8 mouse cellular contexts compared by ENCODE assay signal in genomic region chr19:5448354-5449150, GRCm38 (mm10). TPM values are rescaled to one million over a fixed set of nuclear protein-coding genes. Genes with fewer than 3 reads are reported as not detected.
A peak's percentile ranks its signal among the peaks of the same experiment; 100 is the strongest.
DNase-seq lines count a peak whose midpoint lies in the region; ATAC-seq lines count a peak whose summit lies in the region.

No protein-coding gene starts in this region.

- H3K4me3 ChIP-seq in embryonic facial prominence, embryonic 15.5 days (replicated peaks), result peak overlapping the region; percentile 58
- H3K4me3 ChIP-seq in intestine, embryonic 15.5 days (replicated peaks), result peak overlapping the region; percentile 54

- H3K36me3 ChIP-seq in embryonic facial prominence, embryonic 15.5 days, result no peaks in the 10 kb centered on the region
- no peaks in the 10 kb centered on the region for H3K36me3 ChIP-seq in intestine, embryonic 15.5 days

- H3K9ac ChIP-seq in embryonic facial prominence, embryonic 15.5 days, result no peak overlapping the region
- H3K9ac ChIP-seq in intestine, embryonic 15.5 days, result peak overlapping the region; percentile 44; the same call in 1 of the 2 replicates

- H3K4me2 ChIP-seq in embryonic facial prominence, embryonic 15.5 days (replicated peaks), result peak overlapping the region; percentile 98
- peak overlapping the region; percentile 97 for H3K4me2 ChIP-seq in intestine, embryonic 15.5 days (replicated peaks)

- DNase-seq in adrenal gland, adult (ENCODE audit: inconsistent age in 2 of 2, low spot score in 1 of 2), result peak; percentile 65 to 74
- no peak for DNase-seq in adrenal gland, postnatal 4 days (ENCODE audit: low spot score in 2 of 2)
- DNase-seq in 416B (ENCODE audit: low read depth), result peak; percentile 84
- DNase-seq in layer of hippocampus, postnatal 36 days, result no peak
- no peak for DNase-seq in layer of hippocampus, adult 11-12 months (ENCODE audit: low spot score)

- H3K4me1 ChIP-seq in embryonic facial prominence, embryonic 15.5 days, result peaks cover 19% of the 10 kb centered on the region
- peaks cover 12% of the 10 kb centered on the region for H3K4me1 ChIP-seq in intestine, embryonic 15.5 days (replicated peaks)

- no peak overlapping the region for H3K27ac ChIP-seq in embryonic facial prominence, embryonic 15.5 days (replicated peaks)
- H3K27ac ChIP-seq in intestine, embryonic 15.5 days, result no peak overlapping the region

- H3K27me3 ChIP-seq in embryonic facial prominence, embryonic 15.5 days, result peaks cover 58% of the 10 kb centered on the region
- H3K27me3 ChIP-seq in intestine, embryonic 15.5 days (replicated peaks), result peaks cover 45% of the 10 kb centered on the region

- ATAC-seq in embryonic facial prominence, embryonic 15.5 days (ENCODE audit: insufficient number of reproducible peaks, low FRiP score, low TSS enrichment, low read depth), result no peak
- ATAC-seq in intestine, embryonic 15.5 days, result no peak
- ATAC-seq in monocyte, adult 5-6 weeks (replicated peaks; ENCODE audit: insufficient number of reproducible peaks, low FRiP score, low TSS enrichment, poor library complexity, severe bottlenecking), result peak; percentile 29; the same call in 1 of the 2 replicates

- no peaks in the 10 kb centered on the region for H3K9me3 ChIP-seq in embryonic facial prominence, embryonic 15.5 days (replicated peaks)
- H3K9me3 ChIP-seq in intestine, embryonic 15.5 days, result no peaks in the 10 kb centered on the region

- WGBS in embryonic facial prominence, embryonic 15.5 days, result 6% methylated on average over 36 of the region's 36 CpGs
- WGBS in intestine, embryonic 15.5 days, result 5% methylated on average over 36 of the region's 36 CpGs

RNA-seq across cellular contexts. Expression of gene Fosl1, which starts 1.2 kb away (rescaled TPM):
- total RNA-seq in adrenal gland, postnatal 4 days (2021), result under 1 TPM in 1 of 2 experiments, not detected in 1; 0.20 TPM
- polyA plus RNA-seq in embryonic facial prominence, embryonic 15.5 days (2015; fragmentation: Nextera tagmentation; extraction: Ambion mirVana), result not detected in 2 replicates
- polyA plus RNA-seq in intestine, embryonic 15.5 days (2015; fragmentation: Nextera tagmentation; extraction: Ambion mirVana), result not detected in 2 replicates
- total RNA-seq in monocyte, adult 5-6 weeks (2017), result 0.49 to 2.6 TPM (median 2.0 TPM) in 3 replicates
- total RNA-seq in layer of hippocampus, postnatal 36 days (2021), result not detected

RNA-seq across cellular contexts. Expression of gene Ccdc85b, which starts 9.1 kb away (rescaled TPM):
- total RNA-seq in adrenal gland, postnatal 4 days (2021), result 10 to 100 TPM; 10.4 to 10.6 TPM
- 8.0 and 8.9 TPM in 2 replicates for polyA plus RNA-seq in embryonic facial prominence, embryonic 15.5 days (2015; fragmentation: Nextera tagmentation; extraction: Ambion mirVana)
- polyA plus RNA-seq in intestine, embryonic 15.5 days (2015; fragmentation: Nextera tagmentation; extraction: Ambion mirVana), result 8.2 and 8.7 TPM in 2 replicates
- total RNA-seq in monocyte, adult 5-6 weeks (2017), result 1.2 to 4.1 TPM (median 3.8 TPM) in 3 replicates
- total RNA-seq in layer of hippocampus, postnatal 36 days (2021), result 10 to 100 TPM; 34.8 to 38.3 TPM

RNA-seq across cellular contexts. Expression of gene Fibp, which starts 11.9 kb away (rescaled TPM):
- 100 to 1,000 TPM; 134 to 137 TPM for total RNA-seq in adrenal gland, postnatal 4 days (2021)
- 114 and 125 TPM in 2 replicates for polyA plus RNA-seq in embryonic facial prominence, embryonic 15.5 days (2015; fragmentation: Nextera tagmentation; extraction: Ambion mirVana)
- polyA plus RNA-seq in intestine, embryonic 15.5 days (2015; fragmentation: Nextera tagmentation; extraction: Ambion mirVana), result 95.1 and 99.4 TPM in 2 replicates
- 71.3 to 104 TPM (median 95.3 TPM) in 3 replicates for total RNA-seq in monocyte, adult 5-6 weeks (2017)
- total RNA-seq in layer of hippocampus, postnatal 36 days (2021), result 10 to 100 TPM; 85.5 to 86.3 TPM

RNA-seq across cellular contexts. Expression of gene Ctsw, which starts 19.8 kb away (rescaled TPM):
- total RNA-seq in adrenal gland, postnatal 4 days (2021), result 1 to 10 TPM in 1 of 2 experiments, under 1 TPM in 1; 0.67 to 1.3 TPM
- 1.4 and 2.8 TPM in 2 replicates for polyA plus RNA-seq in embryonic facial prominence, embryonic 15.5 days (2015; fragmentation: Nextera tagmentation; extraction: Ambion mirVana)
- polyA plus RNA-seq in intestine, embryonic 15.5 days (2015; fragmentation: Nextera tagmentation; extraction: Ambion mirVana), result 2.1 and 2.9 TPM in 2 replicates
- 113 to 416 TPM (median 150 TPM) in 3 replicates for total RNA-seq in monocyte, adult 5-6 weeks (2017)
- not detected for total RNA-seq in layer of hippocampus, postnatal 36 days (2021)

RNA-seq across cellular contexts. Expression of gene AI837181, which starts 23.6 kb away (rescaled TPM):
- total RNA-seq in adrenal gland, postnatal 4 days (2021), result 10 to 100 TPM; 55.1 to 56.7 TPM
- polyA plus RNA-seq in embryonic facial prominence, embryonic 15.5 days (2015; fragmentation: Nextera tagmentation; extraction: Ambion mirVana), result 67.4 and 72.3 TPM in 2 replicates
- 42.6 and 45.8 TPM in 2 replicates for polyA plus RNA-seq in intestine, embryonic 15.5 days (2015; fragmentation: Nextera tagmentation; extraction: Ambion mirVana)
- total RNA-seq in monocyte, adult 5-6 weeks (2017), result 10.6 to 20.5 TPM (median 14.0 TPM) in 3 replicates
- 10 to 100 TPM; 66.4 to 69.8 TPM for total RNA-seq in layer of hippocampus, postnatal 36 days (2021)

Comparison
In these comparisons a context has a peak if more than half of its experiments do, and no peak if none do; other contexts are left out.
1. DNase-seq: peak in adrenal gland, adult (2 of 2) and 416B (single experiment); none in adrenal gland, postnatal 4 days (0 of 2), layer of hippocampus, postnatal 36 days (0 of 2) and layer of hippocampus, adult 11-12 months (single experiment).